Mouse (Mus musculus) left cerebral cortex, postnatal 10 days (tissue): ENCODE measurements around the gene Fgd2. TPM values are rescaled to one million over a fixed set of nuclear protein-coding genes. Genes with fewer than 3 reads are reported as not detected.

Experiments used
- DNase-seq, 2 experiments: peaks; one replicate each; pipeline ENCODE4 v3.0.0; 2021 to 2022; ENCODE audit warnings: low spot score in 2 of 2, mixed read lengths in 1 of 2; ENCODE audit errors: extremely low spot score in 1 of 2
- intact Hi-C: fragments of 180-260 bp; cut with DNase I; formaldehyde crosslinking; loops from one replicate; pipeline ENCODE4 v1.15.1; 2025
- total RNA-seq, 2 experiments: library from RNA; stranded (reverse); gene quantifications; 2 replicates each; pipeline ENCODE4 v1.2.3; 2021

Fgd2 gene
- total RNA-seq, 2 experiments from 2014 or later: 8.7 to 10.4 TPM

- intact Hi-C loops: no loop called here
- no peak for DNase-seq
Measured at GRCm38 (mm10) chr17:29409800-29410343, 49.2 kb downstream of the Fgd2 start.

DNA sequence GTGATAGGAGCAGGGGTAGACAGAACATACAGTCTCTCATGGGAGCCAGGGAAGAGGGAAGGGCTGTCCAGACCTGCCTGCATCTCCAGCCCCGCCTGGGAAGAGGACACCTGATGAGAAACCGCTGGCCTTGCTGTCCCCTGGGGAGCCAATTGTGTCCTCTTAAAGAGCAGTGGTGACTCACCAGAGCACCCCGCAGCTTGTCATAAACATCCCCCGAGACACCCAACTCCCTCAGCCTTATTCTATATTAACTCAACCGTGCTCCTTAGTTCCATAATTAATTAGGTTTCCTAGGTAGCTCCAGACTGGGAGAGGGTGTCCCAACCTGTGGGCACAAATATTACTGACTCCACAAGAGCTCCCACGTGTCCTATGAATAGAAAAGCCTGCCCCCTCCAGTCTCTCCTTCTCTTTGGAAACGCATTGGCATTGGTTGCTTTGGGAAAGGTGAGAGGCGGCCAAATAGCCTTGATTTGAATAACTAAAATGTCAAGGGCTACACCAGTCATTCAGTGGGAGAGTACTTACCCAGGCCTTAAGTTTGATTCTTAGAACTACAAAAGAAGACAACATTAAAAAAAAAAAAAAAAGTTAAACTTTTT, 51.2 kb downstream of the Fgd2 start:
- no peak for DNase-seq
- intact Hi-C loops: no loop called here

GRCm38 (mm10) chr17:29414566-29414965, 53.9 kb downstream of the Fgd2 start:
- DNase-seq: no peak
- intact Hi-C loops: no loop called here

DNA sequence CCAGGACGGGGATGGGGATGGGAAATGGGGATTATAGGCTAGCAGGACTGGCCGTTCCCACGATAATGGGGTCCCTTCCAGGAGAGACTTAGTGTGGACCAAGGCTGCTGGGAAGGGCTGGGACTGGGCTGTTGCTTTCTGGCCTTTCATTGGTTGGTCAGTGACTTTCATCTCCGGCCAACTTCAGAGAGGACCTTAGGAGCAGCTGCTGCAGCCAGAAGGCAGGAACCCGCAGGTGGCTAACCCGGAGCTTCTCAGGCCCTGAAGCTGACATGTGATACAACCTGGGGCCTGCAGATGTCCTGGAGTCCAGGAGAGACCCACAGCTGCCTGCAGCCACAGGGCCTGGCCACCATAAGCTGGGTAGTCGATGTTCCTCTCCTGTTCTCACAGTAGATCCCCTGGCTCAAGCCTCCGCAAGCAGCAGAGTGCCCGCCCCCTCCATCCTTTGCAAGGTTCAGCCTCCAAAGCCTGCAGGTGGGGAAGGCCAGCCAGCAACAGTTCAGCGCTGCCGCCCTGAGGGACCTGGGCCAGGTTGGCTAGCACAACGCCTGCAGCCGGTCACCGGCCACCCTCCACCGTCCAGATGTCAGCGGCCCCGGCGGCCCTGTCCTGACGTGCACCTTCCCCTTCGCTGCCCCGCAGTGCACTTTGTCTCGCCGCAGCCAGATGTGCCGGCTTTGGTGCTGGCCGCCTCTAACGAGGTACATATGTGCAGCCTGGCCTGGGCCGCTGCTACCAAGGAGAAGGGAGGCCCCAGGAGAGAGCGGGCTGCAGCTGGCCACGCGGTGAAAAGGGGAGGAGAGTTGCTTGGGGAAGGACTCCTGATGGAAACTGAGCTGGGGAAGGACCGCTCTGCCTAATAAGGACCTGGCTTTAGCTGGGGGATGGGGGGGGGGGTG, 55.3 kb downstream of the Fgd2 start:
- intact Hi-C loops: no loop called here
- peak in 1 of 2 experiments; percentile 68 for DNase-seq

GRCm38 (mm10) chr17:29416757-29417156, 56.0 kb downstream of the Fgd2 start:
- intact Hi-C loops: no loop called here
- no peak for DNase-seq

- intact Hi-C loops: no loop called here
- DNase-seq: no peak
Measured at GRCm38 (mm10) chr17:29418758-29419380, 58.2 kb downstream of the Fgd2 start.

GRCm38 (mm10) chr17:29419976-29420739, 59.4 kb downstream of the Fgd2 start:
- intact Hi-C loops: no loop called here
- no peak for DNase-seq

DNA sequence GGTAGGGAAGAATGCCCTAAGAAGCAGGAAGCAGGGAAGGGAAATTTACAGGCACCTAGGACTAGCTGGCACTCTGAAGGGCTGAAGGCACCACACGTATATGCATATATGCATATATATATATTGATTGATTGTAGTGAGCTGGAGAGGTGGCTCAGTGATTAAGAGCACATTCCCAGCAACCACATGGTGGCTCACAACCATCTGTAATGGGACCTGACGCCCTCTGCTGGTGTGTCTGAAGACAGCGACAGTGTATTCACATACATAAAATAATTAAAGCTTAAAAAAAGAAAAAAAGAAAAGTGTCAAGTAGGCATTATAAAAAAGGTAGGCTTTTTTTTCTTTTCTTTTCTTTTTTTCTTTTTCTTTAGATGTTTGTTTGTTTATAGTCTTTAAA, 60.6 kb downstream of the Fgd2 start:
- DNase-seq: no peak
- intact Hi-C loops: no loop called here

DNA sequence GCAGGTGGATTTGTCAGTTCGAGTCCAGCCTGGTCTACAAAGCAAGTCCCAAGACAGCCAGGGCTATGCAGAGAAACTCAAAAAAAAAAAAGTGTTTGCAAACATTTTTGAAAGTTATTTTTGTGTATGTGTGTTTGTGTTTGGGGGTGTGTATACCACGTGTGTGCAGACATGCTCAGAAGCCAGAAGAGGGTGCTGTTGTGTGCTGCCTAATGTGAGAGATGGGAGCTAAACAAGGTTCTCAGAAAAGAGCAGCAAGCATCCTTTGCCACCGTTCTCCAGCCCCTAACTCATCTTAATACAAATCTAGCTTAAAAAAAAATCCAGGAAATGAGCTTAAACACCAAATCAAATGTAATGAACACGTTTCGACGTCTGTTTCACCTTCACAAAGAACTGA, 61.6 kb downstream of the Fgd2 start:
- intact Hi-C loops: no loop called here

GRCm38 (mm10) chr17:29422912-29423504, 62.3 kb downstream of the Fgd2 start:
- no peak for DNase-seq

More for the DNA sequence above, 61.6 kb downstream of the Fgd2 start:
- DNase-seq: no peak

GRCm38 (mm10) chr17:29423991-29424390, 63.3 kb downstream of the Fgd2 start:
- intact Hi-C loops: no loop called here
- DNase-seq: no peak

More at GRCm38 (mm10) chr17:29422912-29423504, 62.3 kb downstream of the Fgd2 start:
- intact Hi-C loops: no loop called here

DNA sequence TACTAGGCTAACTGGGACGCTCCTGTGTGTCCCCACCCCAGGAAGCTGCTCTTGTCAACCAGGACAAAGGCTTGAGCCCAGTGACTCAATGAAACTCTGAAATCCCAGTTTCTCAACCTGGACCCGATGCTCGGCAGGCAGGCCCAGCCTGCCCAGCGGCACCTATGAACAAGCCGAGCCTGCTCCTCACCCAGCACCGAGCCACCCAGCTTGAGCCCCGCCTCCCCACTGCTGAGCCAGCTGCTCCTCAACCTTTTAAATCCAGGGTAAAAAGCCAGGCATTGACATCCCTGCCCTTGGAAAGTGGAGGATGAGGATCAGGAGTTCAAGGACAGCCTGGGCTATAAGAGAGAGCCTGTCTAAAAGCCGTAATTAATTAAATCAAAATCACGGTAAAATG, 64.6 kb downstream of the Fgd2 start:
- no peak for DNase-seq
- intact Hi-C loops: no loop called here

- intact Hi-C loops: no loop called here
- DNase-seq: no peak
Measured at GRCm38 (mm10) chr17:29428213-29428612, 67.5 kb downstream of the Fgd2 start.

DNA sequence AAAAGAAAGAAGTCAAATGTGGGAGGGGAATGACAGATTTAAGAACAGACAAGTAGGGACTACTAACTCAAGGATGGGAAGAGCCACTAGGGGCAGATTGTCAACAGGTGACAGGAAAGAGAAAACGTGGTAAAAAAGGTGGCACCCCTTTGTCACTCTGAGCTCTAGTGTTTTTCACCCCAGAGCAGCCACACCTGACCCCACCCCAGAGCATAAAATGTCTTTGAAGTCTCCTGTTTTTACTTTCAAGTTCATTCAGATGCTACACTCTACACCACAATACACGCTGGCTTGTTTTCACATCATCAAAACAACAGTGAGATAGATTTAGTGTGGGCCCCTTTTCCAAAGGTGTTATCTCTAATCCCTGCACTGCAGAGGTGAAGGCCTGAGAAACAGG, 68.1 kb downstream of the Fgd2 start:
- intact Hi-C loops: no loop called here
- no peak for DNase-seq

Other genes starting within 250 kb of the Fgd2 start
- under 1 TPM in 1 of 2 experiments, not detected in 1; 0.15 TPM for gene Rab44, start 246.8 kb upstream of the Fgd2 start, total RNA-seq
- 10 to 100 TPM; 88.1 to 89.7 TPM for gene Cpne5, start 122.7 kb upstream of the Fgd2 start, total RNA-seq
- gene Ppil1, start 96.7 kb upstream of the Fgd2 start, total RNA-seq: 10 to 100 TPM; 20.7 to 24.3 TPM
- 100 to 1,000 TPM in 1 of 2 experiments, 10 to 100 TPM in 1; 99.5 to 108 TPM for gene BC004004, start 92.1 kb upstream of the Fgd2 start, total RNA-seq
- gene Pi16, start 43.2 kb upstream of the Fgd2 start, total RNA-seq: 1 to 10 TPM; 1.6 to 1.8 TPM
- 100 to 1,000 TPM; 493 to 499 TPM for gene Mtch1, start 13.0 kb upstream of the Fgd2 start, total RNA-seq
- gene Pim1, start 129.8 kb downstream of the Fgd2 start, total RNA-seq: 1 to 10 TPM; 3.7 to 5.2 TPM
- not detected for gene Gm17657, start 188.7 kb downstream of the Fgd2 start, total RNA-seq
- gene Tbc1d22b, start 188.9 kb downstream of the Fgd2 start, total RNA-seq: 10 to 100 TPM; 47.1 to 48.1 TPM
- gene Tmem217, start 191.5 kb downstream of the Fgd2 start, total RNA-seq: not detected